Mouse (Mus musculus): ENCODE measurements around the gene Fxyd3. TPM values are rescaled to one million over a fixed set of nuclear protein-coding genes. Genes with fewer than 3 reads are reported as not detected.

The Fxyd3 gene
- polyA plus RNA-seq, 1 experiment = 1.3 TPM

- WGBS = 26% methylated on average over 5 of the region's 5 CpGs
- DNase-seq = peak in 1 of 2 experiments; percentile 20
- H3K4me1 ChIP-seq (ENCODE audit: control insufficient read depth, insufficient read depth, low read length) = no peaks in the 10 kb centered on the region
- H3K4me3 ChIP-seq (replicated peaks; ENCODE audit: insufficient read depth, low read depth, low read length) = no peak overlapping the region
- TF ChIP-seq CTCF (IDR thresholded peaks at IDR 0.05; ENCODE audit: borderline replicate concordance, insufficient read depth, low read depth, low read length) = no peak
- TF ChIP-seq POLR2A (IDR thresholded peaks at IDR 0.05; ENCODE audit: borderline replicate concordance, insufficient read depth, low read length) = no peak
- no peak overlapping the region for H3K27ac ChIP-seq (ENCODE audit: insufficient read depth, low read length)
- H3K27me3 ChIP-seq (ENCODE audit: control insufficient read depth, insufficient read depth, low read length) = no peaks in the 10 kb centered on the region
Measured at GRCm38 (mm10) chr7:31067836-31068235, 8.7 kb downstream of the Fxyd3 start.

DNA sequence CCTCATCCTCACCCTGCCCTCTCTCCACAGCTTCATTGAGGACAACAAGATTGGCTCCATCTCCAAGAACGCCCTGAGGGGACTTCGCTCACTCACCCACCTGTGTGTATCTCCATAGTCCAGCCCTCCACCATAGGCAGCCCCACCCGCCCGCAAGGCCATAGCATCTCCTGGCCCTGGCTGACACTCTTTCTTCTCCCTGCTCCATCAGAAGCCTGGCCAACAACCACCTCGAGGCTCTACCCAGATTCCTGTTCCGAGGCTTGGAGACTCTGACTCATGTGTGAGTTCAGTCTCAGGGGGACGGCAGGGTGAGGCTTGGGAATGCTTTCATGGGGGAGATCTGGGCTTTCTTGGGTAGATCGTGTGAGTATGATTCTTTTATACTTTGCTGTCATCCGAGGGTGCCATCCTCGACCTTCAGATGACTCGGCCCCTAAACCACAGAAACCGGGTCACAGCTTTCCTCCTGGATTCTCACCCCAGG is 13.4 kb downstream of the Fxyd3 start:
- WGBS = 86% methylated on average over 12 of the region's 12 CpGs
- TF ChIP-seq CTCF (IDR thresholded peaks at IDR 0.05; ENCODE audit: borderline replicate concordance, insufficient read depth, low read depth, low read length) = no peak
- no peak for TF ChIP-seq POLR2A (IDR thresholded peaks at IDR 0.05; ENCODE audit: borderline replicate concordance, insufficient read depth, low read length)
- Histone ChIP-seq H3K4me3 (replicated peaks; ENCODE audit: insufficient read depth, low read depth, low read length) (no peak overlapping the region), H3K27ac (ENCODE audit: insufficient read depth, low read length) (no peak overlapping the region), H3K4me1 (ENCODE audit: control insufficient read depth, insufficient read depth, low read length) (no peaks in the 10 kb centered on the region), H3K27me3 (ENCODE audit: control insufficient read depth, insufficient read depth, low read length) (no peaks in the 10 kb centered on the region)
- no peak for DNase-seq

- TF ChIP-seq CTCF (IDR thresholded peaks at IDR 0.05; ENCODE audit: borderline replicate concordance, insufficient read depth, low read depth, low read length) (no peak), POLR2A (IDR thresholded peaks at IDR 0.05; ENCODE audit: borderline replicate concordance, insufficient read depth, low read length) (no peak)
- no peak for DNase-seq
- WGBS = 87% methylated on average over 7 of the region's 7 CpGs
- Histone ChIP-seq H3K4me3 (replicated peaks; ENCODE audit: insufficient read depth, low read depth, low read length) (peak overlapping the region; percentile 29), H3K27me3 (ENCODE audit: control insufficient read depth, insufficient read depth, low read length) (no peaks in the 10 kb centered on the region), H3K4me1 (ENCODE audit: control insufficient read depth, insufficient read depth, low read length) (no peaks in the 10 kb centered on the region), H3K27ac (ENCODE audit: insufficient read depth, low read length) (no peak overlapping the region)
Measured at GRCm38 (mm10) chr7:31060621-31061010, 15.9 kb downstream of the Fxyd3 start.

DNA sequence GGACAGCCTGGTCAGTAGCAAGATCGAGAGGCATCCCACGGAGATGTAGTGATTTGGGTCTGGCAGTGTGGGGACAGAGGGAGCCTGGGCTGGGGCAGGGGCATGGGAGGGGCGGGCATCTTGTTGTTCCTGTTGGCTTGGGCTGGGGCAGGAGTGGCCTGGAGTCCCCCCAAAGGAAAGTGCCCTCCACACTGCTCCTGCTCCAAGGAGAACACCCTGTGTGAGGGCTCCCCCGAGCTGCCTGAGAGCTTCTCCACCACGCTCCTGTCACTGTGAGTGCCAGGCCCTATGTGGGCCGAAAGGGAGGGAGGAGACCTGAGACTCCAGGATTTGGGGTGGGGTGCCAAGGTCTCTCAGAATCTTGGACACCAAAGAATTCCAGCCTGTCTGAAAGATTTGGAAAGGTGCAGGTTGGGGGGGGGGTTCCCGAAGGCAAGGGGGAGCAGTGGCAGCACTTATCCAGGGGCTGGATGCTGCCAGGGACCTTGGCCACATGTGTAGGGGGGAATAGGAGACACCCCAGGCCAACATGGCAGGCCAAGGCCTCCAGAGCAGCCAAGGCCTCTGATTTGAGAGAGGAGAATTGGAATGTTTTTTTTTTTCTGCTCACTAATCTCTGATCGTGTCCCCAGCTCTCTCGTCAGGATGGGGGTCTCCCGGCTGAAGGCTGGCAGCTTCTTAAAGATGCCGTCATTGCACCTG is 16.4 kb downstream of the Fxyd3 start:
- no peaks in the 10 kb centered on the region for H3K27me3 ChIP-seq (ENCODE audit: control insufficient read depth, insufficient read depth, low read length)
- H3K4me3 ChIP-seq (replicated peaks; ENCODE audit: insufficient read depth, low read depth, low read length) = peak overlapping the region; percentile 29
- no peak overlapping the region for H3K27ac ChIP-seq (ENCODE audit: insufficient read depth, low read length)
- TF ChIP-seq CTCF (IDR thresholded peaks at IDR 0.05; ENCODE audit: borderline replicate concordance, insufficient read depth, low read depth, low read length) (no peak), POLR2A (IDR thresholded peaks at IDR 0.05; ENCODE audit: borderline replicate concordance, insufficient read depth, low read length) (no peak)
- WGBS = 36% methylated on average over 11 of the region's 11 CpGs
- H3K4me1 ChIP-seq (ENCODE audit: control insufficient read depth, insufficient read depth, low read length) = no peaks in the 10 kb centered on the region
- peak in 1 of 2 experiments; percentile 36 for DNase-seq

- WGBS = 3% methylated on average over 2 of the region's 2 CpGs
- no peak within 1 kb of the TSS for H3K27ac ChIP-seq (ENCODE audit: insufficient read depth, low read length)
- TF ChIP-seq CTCF (IDR thresholded peaks at IDR 0.05; ENCODE audit: borderline replicate concordance, insufficient read depth, low read depth, low read length) (peak; percentile 86), POLR2A (IDR thresholded peaks at IDR 0.05; ENCODE audit: borderline replicate concordance, insufficient read depth, low read length) (no peak)
- no peak within 1 kb of the TSS for H3K4me3 ChIP-seq (replicated peaks; ENCODE audit: insufficient read depth, low read depth, low read length)
- DNase-seq = peak; percentile 78 to 86
- H3K4me1 ChIP-seq (ENCODE audit: control insufficient read depth, insufficient read depth, low read length) = no peaks in the 10 kb centered on the region
- no peaks in the 10 kb centered on the region for H3K27me3 ChIP-seq (ENCODE audit: control insufficient read depth, insufficient read depth, low read length)
Measured at GRCm38 (mm10) chr7:31059108-31059507, 17.4 kb downstream of the Fxyd3 start, which contains the start of gene Lgi4. Gene Lgi4 (plus strand): TSS chr7:31059342.

GRCm38 (mm10) chr7:31058211-31058610 is 18.3 kb downstream of the Fxyd3 start:
- H3K27me3 ChIP-seq (ENCODE audit: control insufficient read depth, insufficient read depth, low read length) = no peaks in the 10 kb centered on the region
- no peak for DNase-seq
- H3K27ac ChIP-seq (ENCODE audit: insufficient read depth, low read length) = no peak overlapping the region
- WGBS = 90% methylated on average over 6 of the region's 6 CpGs
- TF ChIP-seq POLR2A (IDR thresholded peaks at IDR 0.05; ENCODE audit: borderline replicate concordance, insufficient read depth, low read length) (no peak), CTCF (IDR thresholded peaks at IDR 0.05; ENCODE audit: borderline replicate concordance, insufficient read depth, low read depth, low read length) (no peak)
- H3K4me3 ChIP-seq (replicated peaks; ENCODE audit: insufficient read depth, low read depth, low read length) = no peak overlapping the region
- H3K4me1 ChIP-seq (ENCODE audit: control insufficient read depth, insufficient read depth, low read length) = no peaks in the 10 kb centered on the region

DNA sequence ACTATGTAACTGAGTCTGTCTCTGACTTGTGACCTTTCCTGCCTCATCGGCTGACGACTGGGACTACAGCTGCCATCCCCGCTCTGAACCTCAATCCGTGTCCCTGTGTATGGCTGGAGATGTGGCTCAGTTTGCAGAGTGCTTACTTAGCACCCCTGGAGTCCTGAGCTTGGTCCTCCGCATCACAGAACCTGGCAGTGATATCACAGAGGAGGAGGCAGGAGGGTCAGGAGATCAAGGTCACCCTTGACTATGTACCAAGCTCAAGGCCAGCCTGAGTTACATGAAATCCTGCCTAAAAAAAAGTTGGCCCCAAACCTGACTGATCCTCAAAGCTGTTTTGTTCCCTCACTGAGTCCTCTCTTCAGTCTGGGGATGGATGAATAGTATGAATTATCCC is 18.8 kb downstream of the Fxyd3 start:
- H3K4me3 ChIP-seq (replicated peaks; ENCODE audit: insufficient read depth, low read depth, low read length) = no peak overlapping the region
- 75% methylated on average over 5 of the region's 5 CpGs for WGBS
- TF ChIP-seq CTCF (IDR thresholded peaks at IDR 0.05; ENCODE audit: borderline replicate concordance, insufficient read depth, low read depth, low read length) (no peak), POLR2A (IDR thresholded peaks at IDR 0.05; ENCODE audit: borderline replicate concordance, insufficient read depth, low read length) (no peak)
- no peaks in the 10 kb centered on the region for H3K4me1 ChIP-seq (ENCODE audit: control insufficient read depth, insufficient read depth, low read length)
- H3K27ac ChIP-seq (ENCODE audit: insufficient read depth, low read length) = no peak overlapping the region
- H3K27me3 ChIP-seq (ENCODE audit: control insufficient read depth, insufficient read depth, low read length) = no peaks in the 10 kb centered on the region
- DNase-seq = no peak

- 91% methylated on average over 2 of the region's 2 CpGs for WGBS
- H3K27me3 ChIP-seq (ENCODE audit: control insufficient read depth, insufficient read depth, low read length) = no peaks in the 10 kb centered on the region
- H3K4me3 ChIP-seq (replicated peaks; ENCODE audit: insufficient read depth, low read depth, low read length) = no peak within 1 kb of the TSS
- H3K4me1 ChIP-seq (ENCODE audit: control insufficient read depth, insufficient read depth, low read length) = 0 out of 2 replicates have a peak, but pooled peaks cover 4% of the 10 kb centered on the region
- no peak for DNase-seq
- TF ChIP-seq POLR2A (IDR thresholded peaks at IDR 0.05; ENCODE audit: borderline replicate concordance, insufficient read depth, low read length) (no peak), CTCF (IDR thresholded peaks at IDR 0.05; ENCODE audit: borderline replicate concordance, insufficient read depth, low read depth, low read length) (no peak)
- H3K27ac ChIP-seq (ENCODE audit: insufficient read depth, low read length) = no peak within 1 kb of the TSS
Measured at GRCm38 (mm10) chr7:31057071-31057470, 19.4 kb downstream of the Fxyd3 start, which contains the start of gene Fxyd1. Gene Fxyd1 (minus strand): TSS chr7:31057199.

All from cerebellum, adult 2 months (tissue).